Mouse (Mus musculus) c-Kit-negative CD71-positive TER-119-positive erythroid progenitor cells, embryonic 14.5 days (primary cell): ENCODE results near the gene Gpr37l1.

Experiments
- DNase-seq: peaks from one replicate; pipeline ENCODE4 v3.0.0-alpha.2; 2013; ENCODE audit warnings: low read depth, low spot score

Gpr37l1 gene

DNA sequence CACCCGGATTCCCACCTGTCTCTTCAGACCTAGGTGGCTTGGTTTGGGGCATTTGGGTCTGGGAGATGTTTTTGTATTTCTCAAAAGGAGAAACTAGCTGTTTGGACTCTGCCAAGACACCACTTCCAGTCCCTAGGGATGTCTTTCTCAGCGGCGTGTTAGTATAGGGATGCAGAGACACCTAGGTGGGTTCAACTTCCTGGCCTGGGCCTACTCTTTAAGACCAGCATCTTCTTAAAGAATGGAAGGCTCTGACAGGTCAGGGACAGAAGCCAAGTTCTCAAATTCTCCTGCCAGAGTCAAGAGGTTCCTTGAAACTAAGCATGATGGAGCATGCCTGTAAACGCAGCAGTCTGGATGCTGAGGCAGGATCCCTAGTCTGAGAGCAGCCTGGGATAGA, 19.0 kb downstream of the Gpr37l1 start:
- no peak for DNase-seq

DNA sequence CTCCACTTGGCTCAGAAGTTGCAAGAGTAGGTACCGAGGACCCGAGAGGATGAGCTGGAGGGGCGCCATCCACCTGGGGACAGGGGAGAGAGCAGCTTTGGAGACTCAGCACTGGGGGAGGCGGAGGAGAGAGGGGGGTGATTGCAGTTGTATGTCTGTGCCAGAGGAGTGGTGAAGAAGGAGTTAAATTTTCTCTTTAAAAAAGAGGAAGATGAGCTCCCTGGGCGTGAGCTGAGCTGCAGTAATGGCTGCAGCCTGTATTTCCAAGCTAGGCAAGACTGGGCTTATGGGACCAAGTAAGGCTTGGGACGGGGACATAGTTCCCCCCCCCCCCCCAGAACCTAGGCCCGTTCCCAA, 19.8 kb downstream of the Gpr37l1 start:
- no peak for DNase-seq

- DNase-seq = no peak
These were observed 20.4 kb downstream of the Gpr37l1 start for GRCm38 (mm10) chr1:135146946-135147701.

GRCm38 (mm10) chr1:135146077-135146945, 21.2 kb downstream of the Gpr37l1 start, which contains the start of gene Arl8a:
Gene Arl8a (plus strand): TSS chr1:135146824.
- peak; percentile 61 for DNase-seq

- no peak for DNase-seq
These were observed 23.5 kb downstream of the Gpr37l1 start for GRCm38 (mm10) chr1:135143940-135144339.

DNA sequence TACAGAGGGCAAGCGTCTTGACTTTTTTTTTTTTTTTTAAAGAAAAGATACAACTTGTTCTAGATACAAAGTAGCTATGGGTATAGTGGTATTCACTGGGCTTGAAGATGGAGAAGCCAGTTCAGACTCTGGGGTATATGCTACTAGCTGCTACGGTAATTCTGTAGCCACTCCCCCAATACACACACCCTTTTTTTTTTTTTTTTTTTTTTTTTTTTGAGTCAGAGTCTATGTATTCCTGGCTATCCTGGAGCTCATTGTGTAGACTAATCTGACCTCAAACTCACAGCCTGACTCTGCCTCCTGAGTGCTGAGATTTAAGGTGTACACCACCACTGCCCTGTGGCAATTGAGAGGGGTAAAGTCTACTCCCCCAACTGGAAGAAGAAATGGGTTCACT, 25.0 kb downstream of the Gpr37l1 start:
- no peak for DNase-seq

GRCm38 (mm10) chr1:135139906-135140305, 27.6 kb downstream of the Gpr37l1 start:
- DNase-seq = no peak

- DNase-seq = peak; percentile 68
These were observed 31.0 kb downstream of the Gpr37l1 start for GRCm38 (mm10) chr1:135136500-135136899.

DNA sequence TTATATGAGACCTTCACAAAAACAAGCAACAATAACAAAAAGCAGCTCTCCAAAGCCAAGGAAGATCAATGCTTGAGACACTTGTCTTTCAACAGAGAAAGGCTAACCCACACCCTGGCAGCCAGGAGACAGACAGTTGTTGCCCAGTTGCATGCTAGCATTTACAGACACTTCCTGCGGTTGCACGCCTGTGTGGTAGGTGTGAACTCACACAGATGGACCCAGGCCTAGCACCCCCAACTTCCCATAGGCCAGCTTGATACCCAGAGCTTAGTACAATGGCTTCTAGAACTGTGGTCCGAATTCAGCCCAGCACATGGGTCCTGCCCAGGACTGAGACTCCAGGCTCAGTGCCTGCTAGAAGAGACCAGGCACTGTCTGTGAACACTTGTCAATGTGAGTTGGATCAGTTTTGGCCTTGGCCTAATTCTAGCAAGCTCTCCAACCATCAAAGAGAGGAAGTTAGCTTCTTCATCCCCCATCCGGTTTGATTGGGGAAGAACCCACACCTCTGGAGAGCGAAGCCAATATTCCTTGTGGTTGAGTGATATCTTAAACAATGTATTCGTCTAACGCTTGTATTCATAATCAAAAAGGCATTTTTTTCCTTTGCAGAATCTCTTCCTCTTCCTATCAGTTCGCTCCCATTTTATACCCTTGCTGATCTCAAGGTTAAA, 32.2 kb downstream of the Gpr37l1 start:
- DNase-seq = no peak

DNA sequence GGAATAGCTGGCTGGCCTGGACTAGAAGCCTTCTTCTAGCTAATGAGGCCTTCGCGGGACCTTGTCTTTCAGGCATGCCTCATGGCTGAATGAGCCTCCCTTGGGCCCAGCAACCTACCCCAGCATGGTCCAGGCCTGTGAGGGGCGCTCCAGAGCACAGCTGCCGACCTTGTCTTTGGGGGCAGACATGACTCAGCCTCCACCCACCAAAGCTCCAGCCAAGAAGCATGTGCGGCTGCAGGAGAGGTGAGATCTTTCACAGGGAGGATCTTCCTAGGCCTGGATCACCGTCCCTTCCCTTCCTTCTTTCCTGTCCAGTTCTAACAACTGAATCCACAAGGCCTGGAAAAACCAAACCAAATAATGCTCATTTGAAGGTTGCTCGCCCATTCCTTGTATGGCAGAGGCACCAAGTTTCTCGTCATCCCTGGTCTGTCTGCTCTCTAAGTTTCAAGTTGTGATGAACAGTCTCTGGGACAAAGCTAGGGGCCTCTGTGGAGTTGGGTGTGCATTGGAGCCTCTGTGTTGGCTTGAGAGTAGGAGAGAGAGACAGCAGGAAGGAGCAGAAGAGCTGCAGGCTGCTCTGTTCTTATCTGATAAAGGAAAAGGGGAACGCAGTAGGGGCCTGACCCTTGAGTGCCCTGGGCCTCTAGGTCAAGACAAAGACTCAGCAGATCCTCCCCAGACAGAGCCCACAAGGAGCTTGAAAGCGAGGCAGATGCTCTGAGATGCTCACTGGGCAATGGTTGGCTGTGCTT, 33.6 kb downstream of the Gpr37l1 start:
- DNase-seq = no peak

- DNase-seq = no peak
These were observed 34.5 kb downstream of the Gpr37l1 start for GRCm38 (mm10) chr1:135132893-135133369.

- no peak for DNase-seq
These were observed 35.0 kb downstream of the Gpr37l1 start, which contains the start of gene Ptpn7 for GRCm38 (mm10) chr1:135132473-135132872. Gene Ptpn7 (plus strand): TSS chr1:135132700.

GRCm38 (mm10) chr1:135131560-135131959, 35.9 kb downstream of the Gpr37l1 start:
- DNase-seq = no peak

DNA sequence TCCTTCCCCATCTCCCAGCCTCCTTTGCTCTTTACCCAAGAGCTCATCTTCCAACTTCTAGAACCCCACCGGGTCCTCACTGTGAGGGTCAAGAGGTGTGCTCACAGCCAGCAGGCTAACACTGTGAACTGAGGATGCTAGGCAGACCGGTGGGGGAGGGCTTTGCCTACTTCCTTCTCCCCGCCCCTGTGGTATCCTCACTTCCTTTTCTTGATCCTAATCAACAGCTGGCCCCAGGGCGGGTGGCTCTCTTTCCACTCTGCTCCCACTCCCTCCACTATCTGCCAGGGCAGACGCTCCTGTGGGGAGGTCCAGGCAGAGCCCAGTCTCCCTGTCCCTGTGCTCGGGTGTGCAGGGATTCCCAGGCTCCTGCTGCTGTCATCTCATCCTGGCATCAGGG, 36.4 kb downstream of the Gpr37l1 start:
- no peak for DNase-seq

GRCm38 (mm10) chr1:135130376-135131018, 37.0 kb downstream of the Gpr37l1 start:
- DNase-seq = no peak

DNA sequence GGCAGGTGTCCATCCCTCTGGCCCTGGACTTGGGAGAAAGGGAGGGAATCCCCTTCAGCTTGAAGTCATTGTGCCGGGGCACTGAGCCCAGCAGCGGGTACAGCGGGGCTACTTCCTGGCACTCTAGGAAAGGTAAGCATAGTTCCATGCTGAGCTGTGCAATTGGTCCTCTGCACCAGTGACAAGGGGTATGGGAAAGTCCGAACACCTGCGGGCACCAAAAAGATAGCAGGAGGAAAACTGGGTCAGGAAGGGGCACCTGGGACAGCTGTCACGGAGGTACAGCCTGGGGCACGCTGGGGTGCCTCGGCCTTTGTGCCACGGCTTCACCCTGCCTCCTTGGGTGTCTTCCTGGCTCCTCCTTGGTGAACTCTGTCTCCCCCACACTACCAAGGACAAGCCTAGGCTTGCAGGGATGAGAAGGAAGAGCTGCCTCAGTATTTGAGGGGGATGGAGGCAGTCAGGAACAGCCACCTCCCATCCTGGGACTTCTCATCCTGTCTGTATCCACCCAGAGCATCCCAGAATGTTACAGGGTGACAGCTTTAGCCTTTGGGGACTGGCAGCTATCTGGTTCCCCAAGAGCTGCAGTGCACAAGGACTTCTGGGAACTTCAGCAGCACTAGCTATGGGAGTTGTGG, 37.8 kb downstream of the Gpr37l1 start:
- no peak for DNase-seq

- DNase-seq = no peak
These were observed 38.5 kb downstream of the Gpr37l1 start for GRCm38 (mm10) chr1:135128986-135129385.

DNA sequence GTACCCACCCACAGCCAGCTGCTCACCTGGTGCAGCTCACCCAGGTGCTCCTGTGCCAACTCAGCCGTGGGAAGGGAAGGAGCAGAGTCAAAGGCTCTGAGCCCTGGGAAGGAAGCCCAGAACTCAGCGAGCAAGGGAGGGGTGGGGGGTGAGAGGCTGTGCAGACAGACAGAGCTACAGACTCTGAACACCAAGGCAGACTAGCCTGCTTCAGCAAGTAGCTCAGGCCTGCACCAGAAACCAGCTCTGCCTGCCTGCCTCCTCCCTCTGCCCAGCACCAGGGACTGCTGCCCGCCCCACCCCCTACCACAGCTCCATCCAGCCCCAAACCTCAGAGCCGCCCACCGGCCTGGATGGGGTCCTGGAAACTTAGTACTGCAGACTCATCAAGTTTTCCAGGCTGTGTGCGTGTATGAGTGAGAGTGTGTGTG, 39.5 kb downstream of the Gpr37l1 start:
- DNase-seq = no peak

DNA sequence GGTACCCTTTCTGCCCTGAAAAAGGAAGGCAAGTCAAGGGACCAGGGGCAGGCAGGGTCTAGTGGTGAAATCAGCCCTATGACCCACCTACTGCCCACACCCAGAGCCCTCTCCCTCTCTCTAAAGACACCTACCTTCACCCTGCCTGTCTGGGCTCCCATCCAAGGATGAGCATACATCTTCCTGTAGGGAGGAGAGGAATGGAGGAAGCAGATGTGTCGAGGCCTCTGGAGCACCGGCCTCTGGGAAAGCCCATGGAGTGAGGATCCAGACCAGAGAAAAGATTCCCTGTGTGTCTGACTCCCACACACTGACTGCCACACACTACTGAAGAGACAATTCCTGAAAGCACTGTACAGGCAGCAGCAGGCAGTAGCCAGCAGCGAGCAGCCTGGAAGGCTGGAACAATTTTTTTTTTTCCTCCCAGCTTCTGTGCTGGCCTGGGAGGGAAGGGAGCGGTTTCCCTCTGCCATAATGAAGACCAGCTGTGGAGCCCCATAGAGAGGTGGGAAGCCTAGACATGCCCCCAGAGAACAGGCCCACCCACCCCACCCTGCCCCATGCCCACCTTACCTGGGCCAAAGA, 40.9 kb downstream of the Gpr37l1 start:
- no peak for DNase-seq

DNA sequence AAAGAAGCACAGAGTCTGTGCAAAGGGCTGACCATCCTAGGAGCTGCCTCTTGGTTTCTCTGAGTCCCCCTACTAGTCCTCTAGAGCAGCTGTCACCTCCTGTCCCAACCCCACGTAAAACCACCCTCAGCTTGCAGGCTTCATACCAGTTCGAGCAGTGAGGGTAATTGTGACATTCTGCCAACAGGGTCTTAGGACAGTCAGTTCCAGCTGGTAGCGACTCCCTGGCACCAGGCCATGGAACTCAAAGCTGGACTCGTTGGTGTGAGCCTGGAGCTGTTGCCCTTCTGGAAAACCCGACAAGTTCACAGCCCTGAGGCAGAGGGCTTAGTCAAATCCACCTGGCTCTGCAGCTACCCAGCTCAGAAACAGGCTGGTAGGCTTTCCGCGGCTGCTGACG, 41.5 kb downstream of the Gpr37l1 start:
- DNase-seq = no peak
